Mouse (Mus musculus): Measurements from ENCODE around the gene Agps. TPM values are rescaled to one million over a fixed set of nuclear protein-coding genes. Genes with fewer than 3 reads are reported as not detected.

The Agps gene
- 80.7 and 87.7 TPM in 2 replicates for total RNA-seq (2014; fragmentation: Nextera tagmentation)
- 64.7 and 77.9 TPM in 2 replicates for total RNA-seq (2017)
- polyA plus RNA-seq (2012): 10.4 and 11.2 TPM in 2 replicates

DNA sequence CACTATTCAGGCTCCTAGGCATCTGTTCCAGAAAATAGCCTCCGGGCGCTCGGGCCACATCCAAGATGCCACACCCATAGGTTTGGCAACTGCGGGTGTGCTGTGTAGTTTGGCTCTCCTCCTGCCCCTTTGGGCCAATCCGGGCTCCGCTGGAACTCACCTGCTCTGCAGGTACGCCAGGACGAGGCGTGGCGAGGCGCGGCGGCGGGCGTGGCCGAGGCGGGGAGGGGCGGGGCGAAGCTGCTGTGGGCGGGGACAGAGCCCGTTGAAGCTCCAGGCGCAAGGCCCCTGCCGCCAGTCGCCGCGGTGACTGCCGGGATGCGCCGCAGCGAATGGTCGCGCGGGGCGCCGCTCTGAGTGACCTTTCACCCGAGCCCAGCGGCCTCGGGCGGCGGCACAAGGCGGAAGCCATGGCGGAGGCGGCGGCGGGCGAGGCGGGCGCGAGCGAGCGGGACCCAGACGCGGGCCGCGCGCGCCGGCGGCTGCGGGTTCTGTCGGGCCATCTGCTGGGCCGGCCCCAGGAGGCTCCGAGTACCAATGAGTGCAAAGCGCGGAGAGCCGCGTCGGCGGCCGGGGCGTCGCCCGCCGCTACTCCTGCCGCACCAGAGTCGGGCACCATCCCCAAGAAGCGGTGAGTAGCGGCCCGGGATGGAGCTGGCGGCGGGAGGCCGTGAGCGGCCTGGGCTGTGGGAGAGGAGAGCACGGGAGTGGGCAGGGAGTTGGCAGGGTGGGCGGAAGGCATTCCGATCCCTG is at the start of gene Agps:
TSS of gene Agps (plus strand) at position 297 of the 753 bp plus-strand sequence.
- Histone ChIP-seq H3K4me3 (ENCODE audit: low read depth, low read length) (peak within 1 kb of the TSS; percentile 97), H3K36me3 (replicated peaks) (peaks cover 31% of the 10 kb centered on the region), H3K27me3 (ENCODE audit: insufficient read depth, low read length) (no peaks in the 10 kb centered on the region), H3K9me3 (replicated peaks) (no peaks in the 10 kb centered on the region), H3K4me1 (ENCODE audit: insufficient read depth, low read depth, low read length) (peaks cover 43% of the 10 kb centered on the region)
- DNase-seq (ENCODE audit: low spot score) (peak; percentile 98), ATAC-seq (ENCODE audit: extremely low read depth, insufficient number of reproducible peaks, low FRiP score, poor library complexity, severe bottlenecking) (peak; percentile 89)
- TF ChIP-seq GATA1 (IDR thresholded peaks at IDR 0.05; ENCODE audit: borderline replicate concordance, low read length) (no peak), GATA2 (IDR thresholded peaks at IDR 0.05; ENCODE audit: borderline replicate concordance, low read depth, low read length) (no peak), CTCF (IDR thresholded peaks at IDR 0.05; ENCODE audit: low read depth, low read length) (no peak), TAL1 (conservative IDR thresholded peaks at IDR 0.05; ENCODE audit: low read depth, low read length) (no peak), POLR2AphosphoS5 (IDR thresholded peaks at IDR 0.05; ENCODE audit: insufficient replicate concordance, low read depth, low read length) (no peak)

DNA sequence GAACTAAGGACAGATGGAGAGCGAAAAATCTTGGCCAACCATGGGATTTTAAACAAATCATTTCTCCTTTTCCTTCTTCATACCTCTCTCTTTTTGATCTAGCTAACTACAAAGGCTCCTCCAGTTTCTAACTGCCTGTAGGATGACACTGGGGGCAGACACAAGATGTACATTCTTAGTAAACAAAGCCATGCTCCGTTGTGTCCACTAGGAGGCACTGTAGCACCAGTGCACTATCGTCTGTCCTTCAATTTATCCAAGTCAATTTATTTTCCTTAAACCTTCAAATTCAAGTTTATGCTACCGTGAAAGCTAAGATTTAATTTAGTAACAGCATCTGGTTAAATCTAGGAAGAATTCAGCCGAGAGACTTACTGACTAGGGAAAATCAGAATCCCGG is 45.9 kb upstream of the Agps start:
- Histone ChIP-seq H3K9me3 (replicated peaks) (no peaks in the 10 kb centered on the region), H3K36me3 (replicated peaks) (no peaks in the 10 kb centered on the region), H3K4me3 (ENCODE audit: low read depth, low read length) (no peak overlapping the region), H3K27me3 (ENCODE audit: insufficient read depth, low read length) (peaks cover 17% of the 10 kb centered on the region), H3K4me1 (ENCODE audit: insufficient read depth, low read depth, low read length) (peaks cover 9% of the 10 kb centered on the region)
- no peak for DNase-seq (ENCODE audit: low spot score)
- TF ChIP-seq CTCF (IDR thresholded peaks at IDR 0.05; ENCODE audit: low read depth, low read length) (peak; percentile 96), GATA1 (IDR thresholded peaks at IDR 0.05; ENCODE audit: borderline replicate concordance, low read length) (no peak), POLR2AphosphoS5 (IDR thresholded peaks at IDR 0.05; ENCODE audit: insufficient replicate concordance, low read depth, low read length) (no peak), TAL1 (conservative IDR thresholded peaks at IDR 0.05; ENCODE audit: low read depth, low read length) (no peak), GATA2 (IDR thresholded peaks at IDR 0.05; ENCODE audit: borderline replicate concordance, low read depth, low read length) (no peak)
- ATAC-seq (ENCODE audit: extremely low read depth, insufficient number of reproducible peaks, low FRiP score, poor library complexity, severe bottlenecking): no peak

DNA sequence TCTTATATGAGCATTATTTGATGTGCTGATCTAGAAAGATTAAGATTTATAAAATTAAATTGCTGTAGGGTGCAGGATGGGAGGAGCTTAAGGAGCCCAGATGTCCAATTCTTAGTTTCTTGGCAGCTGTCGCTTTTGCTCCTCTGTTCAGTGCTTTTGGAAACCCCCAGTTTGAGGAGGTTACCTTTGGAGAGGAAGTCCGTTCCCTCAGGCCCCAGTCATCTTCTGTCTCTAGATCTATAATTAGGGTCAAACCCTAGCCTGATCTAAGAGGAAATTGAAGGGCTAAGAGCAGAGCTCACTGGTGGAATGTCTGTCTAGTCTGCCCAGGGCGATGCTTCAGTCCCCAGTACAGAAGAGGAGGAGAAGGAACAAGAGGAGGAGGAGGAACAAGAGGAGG is 43.5 kb upstream of the Agps start:
- H3K4me1 ChIP-seq (ENCODE audit: insufficient read depth, low read depth, low read length): peaks cover 18% of the 10 kb centered on the region
- peaks cover 22% of the 10 kb centered on the region for H3K27me3 ChIP-seq (ENCODE audit: insufficient read depth, low read length)
- H3K4me3 ChIP-seq (ENCODE audit: low read depth, low read length): no peak overlapping the region
- no peak for DNase-seq (ENCODE audit: low spot score)
- no peak for ATAC-seq (ENCODE audit: extremely low read depth, insufficient number of reproducible peaks, low FRiP score, poor library complexity, severe bottlenecking)
- H3K9me3 ChIP-seq (replicated peaks): no peaks in the 10 kb centered on the region
- no peaks in the 10 kb centered on the region for H3K36me3 ChIP-seq (replicated peaks)
- no peak for TF ChIP-seq CTCF (IDR thresholded peaks at IDR 0.05; ENCODE audit: low read depth, low read length)
- no peak for TF ChIP-seq GATA2 (IDR thresholded peaks at IDR 0.05; ENCODE audit: borderline replicate concordance, low read depth, low read length)
- no peak for TF ChIP-seq TAL1 (conservative IDR thresholded peaks at IDR 0.05; ENCODE audit: low read depth, low read length)
- TF ChIP-seq POLR2AphosphoS5 (IDR thresholded peaks at IDR 0.05; ENCODE audit: insufficient replicate concordance, low read depth, low read length): no peak

DNA sequence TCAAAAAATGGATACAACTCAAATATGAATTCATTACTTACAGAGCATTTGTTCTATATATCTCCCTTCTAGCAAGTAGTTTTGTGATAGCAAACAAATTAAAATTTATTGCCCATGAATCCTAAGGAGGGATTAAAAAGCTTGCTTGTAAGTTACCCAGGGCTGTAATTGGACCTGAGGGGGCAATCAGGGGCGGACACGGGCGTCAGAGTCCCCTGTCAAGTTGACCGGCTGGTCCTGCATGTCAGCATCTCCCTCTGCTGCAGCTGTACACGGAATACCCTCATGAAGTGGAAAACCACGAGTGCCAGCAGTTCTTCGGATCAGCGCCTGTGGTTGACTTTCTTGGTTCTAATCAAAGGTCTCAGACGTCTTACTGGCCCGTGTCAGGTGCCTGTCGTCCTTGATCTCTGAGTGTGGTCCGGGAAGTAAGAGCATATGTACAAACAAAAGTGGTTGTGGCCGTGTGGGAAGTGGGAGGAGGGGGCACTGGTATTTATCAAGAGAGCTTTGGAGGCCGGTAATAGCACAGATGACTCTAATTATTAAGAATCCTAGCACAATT is 41.9 kb upstream of the Agps start:
- ATAC-seq (ENCODE audit: extremely low read depth, insufficient number of reproducible peaks, low FRiP score, poor library complexity, severe bottlenecking) (no peak), DNase-seq (ENCODE audit: low spot score) (no peak)
- TF ChIP-seq GATA2 (IDR thresholded peaks at IDR 0.05; ENCODE audit: borderline replicate concordance, low read depth, low read length) (no peak), CTCF (IDR thresholded peaks at IDR 0.05; ENCODE audit: low read depth, low read length) (no peak), POLR2AphosphoS5 (IDR thresholded peaks at IDR 0.05; ENCODE audit: insufficient replicate concordance, low read depth, low read length) (no peak), TAL1 (conservative IDR thresholded peaks at IDR 0.05; ENCODE audit: low read depth, low read length) (no peak), GATA1 (IDR thresholded peaks at IDR 0.05; ENCODE audit: borderline replicate concordance, low read length) (no peak)
- Histone ChIP-seq H3K9me3 (replicated peaks) (no peaks in the 10 kb centered on the region), H3K4me3 (ENCODE audit: low read depth, low read length) (no peak overlapping the region), H3K27me3 (ENCODE audit: insufficient read depth, low read length) (peaks cover 22% of the 10 kb centered on the region), H3K4me1 (ENCODE audit: insufficient read depth, low read depth, low read length) (peaks cover 18% of the 10 kb centered on the region), H3K36me3 (replicated peaks) (no peaks in the 10 kb centered on the region)

DNA sequence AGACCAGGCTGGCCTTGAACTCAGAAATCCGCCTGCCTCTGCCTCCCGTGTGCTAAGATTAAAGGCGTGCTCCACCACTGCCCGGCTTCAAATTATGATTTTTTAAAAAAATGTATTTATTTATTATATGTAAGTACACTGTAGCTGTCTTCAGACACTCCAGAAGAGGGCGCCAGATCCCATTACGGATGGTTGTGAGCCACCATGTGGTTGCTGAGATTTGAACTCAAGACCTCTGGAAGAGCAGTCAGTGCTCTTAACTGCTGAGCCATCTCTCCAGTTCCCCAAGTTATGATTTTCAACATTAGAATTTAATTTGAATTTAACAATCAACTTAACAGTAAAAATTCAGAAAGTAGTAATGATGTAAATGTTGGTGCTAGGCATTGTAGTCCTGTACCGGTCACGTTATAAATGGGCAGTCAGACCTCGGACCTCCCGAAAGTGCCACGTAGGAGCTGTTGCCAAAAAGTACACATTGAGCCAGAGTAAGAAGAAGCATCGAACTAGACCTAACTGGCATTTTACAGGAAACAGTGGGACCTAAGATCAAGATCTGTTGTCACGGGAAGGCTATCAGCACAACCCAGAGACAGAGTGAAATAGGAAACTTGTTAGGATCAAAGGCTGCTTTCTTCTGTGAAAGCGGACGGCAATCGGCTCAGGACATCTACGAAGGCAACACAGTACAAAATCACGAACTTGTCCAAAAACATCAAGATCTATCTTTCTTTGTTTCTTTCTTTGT is 40.2 kb upstream of the Agps start:
- ATAC-seq (ENCODE audit: extremely low read depth, insufficient number of reproducible peaks, low FRiP score, poor library complexity, severe bottlenecking) (peak; percentile 26; the same call in 1 of the 2 replicates), DNase-seq (ENCODE audit: low spot score) (no peak)
- peaks cover 18% of the 10 kb centered on the region for H3K4me1 ChIP-seq (ENCODE audit: insufficient read depth, low read depth, low read length)
- H3K36me3 ChIP-seq (replicated peaks): no peaks in the 10 kb centered on the region
- TF ChIP-seq POLR2AphosphoS5 (IDR thresholded peaks at IDR 0.05; ENCODE audit: insufficient replicate concordance, low read depth, low read length) (no peak), GATA1 (IDR thresholded peaks at IDR 0.05; ENCODE audit: borderline replicate concordance, low read length) (no peak), GATA2 (IDR thresholded peaks at IDR 0.05; ENCODE audit: borderline replicate concordance, low read depth, low read length) (no peak), TAL1 (conservative IDR thresholded peaks at IDR 0.05; ENCODE audit: low read depth, low read length) (no peak), CTCF (IDR thresholded peaks at IDR 0.05; ENCODE audit: low read depth, low read length) (no peak)
- H3K9me3 ChIP-seq (replicated peaks): no peaks in the 10 kb centered on the region
- H3K27me3 ChIP-seq (ENCODE audit: insufficient read depth, low read length): peaks cover 22% of the 10 kb centered on the region
- H3K4me3 ChIP-seq (ENCODE audit: low read depth, low read length): peak overlapping the region; percentile 45; the same call in 1 of the 2 replicates
